Mouse (Mus musculus): ENCODE data around the gene Nat8f2.

- TF ChIP-seq CTCF (IDR thresholded peaks at IDR 0.05; ENCODE audit: low read depth) (no peak), EP300 (IDR thresholded peaks at IDR 0.05; ENCODE audit: low read depth) (no peak)
Measured at GRCm38 (mm10) chr6:85863136-85863535, 5.8 kb downstream of the Nat8f2 start.

All from liver, embryonic 14.5 days (tissue).